Mouse (Mus musculus) lung, adult 10 weeks (tissue): ENCODE data around the gene Garem2. TPM values are rescaled to one million over a fixed set of nuclear protein-coding genes. Genes with fewer than 3 reads are reported as not detected.

Experiments
- polyA plus RNA-seq: library from polyadenylated mRNA; stranded (reverse); fragments of 350-450 nt; fragmentation: Illumina TruSeq; extraction: RNeasy Lipid Tissue Mini Kit (QIAGEN cat#74804); gene quantifications from one replicate; pipeline ENCODE4 v1.2.3, GENCODE M21; 2014; ENCODE audit warnings: low read depth, low replicate concordance; ENCODE audit not compliant: insufficient read depth

The Garem2 gene
- polyA plus RNA-seq = not detected

GRCm38 (mm10) chr5:30104841-30105667 lies at the start of gene Garem2:
Gene Garem2 (plus strand): TSS chr5:30105161.

GRCm38 (mm10) chr5:30072825-30073821 lies 31.8 kb upstream of the Garem2 start, which contains the start of gene Tyms:
Gene Tyms (minus strand): TSS chr5:30073617.

GRCm38 (mm10) chr5:30105668-30106300 lies 823 bp downstream of the Garem2 start, which contains the start of gene 3110082J24Rik:
Gene 3110082J24Rik (minus strand): TSS chr5:30106086.

GRCm38 (mm10) chr5:30154474-30155394 lies 49.8 kb downstream of the Garem2 start, which contains the start of the genes Hadha and Hadhb:
Gene Hadha (minus strand): TSS chr5:30155162.
Gene Hadhb (plus strand): TSS chr5:30155248.

Other genes starting within 250 kb of the Garem2 start
- gene Il6, start 92.0 kb upstream of the Garem2 start, polyA plus RNA-seq = 0.62 TPM
- gene Tyms, start 31.5 kb upstream of the Garem2 start, polyA plus RNA-seq = 11.4 TPM
- gene 3110082J24Rik, start 925 bp downstream of the Garem2 start, polyA plus RNA-seq = not detected
- gene Hadha, start 50.0 kb downstream of the Garem2 start, polyA plus RNA-seq = 50.0 TPM
- 97.1 TPM for gene Hadhb, start 50.1 kb downstream of the Garem2 start, polyA plus RNA-seq
- gene Adgrf3, start 100.6 kb downstream of the Garem2 start, polyA plus RNA-seq = 0.07 TPM
- 5.5 TPM for gene Selenoi, start 127.4 kb downstream of the Garem2 start, polyA plus RNA-seq
- 8.8 TPM for gene Drc1, start 176.2 kb downstream of the Garem2 start, polyA plus RNA-seq